Mouse (Mus musculus) neutrophil, adult 65 days (primary cell): Measurements from ENCODE around the gene Pcp4l1. TPM values are rescaled to one million over a fixed set of nuclear protein-coding genes. Genes with fewer than 3 reads are reported as not detected.

ENCODE experiments used
- total RNA-seq: library from RNA; stranded (reverse); gene quantifications from 2 replicates; pipeline ENCODE4 v1.2.4, GENCODE M21; 2023

Gene Pcp4l1
- total RNA-seq, result 0.25 and 0.38 TPM in 2 replicates

GRCm38 (mm10) chr1:171195887-171196397 lies at the start of gene Pcp4l1:
Gene Pcp4l1 (minus strand): TSS chr1:171196268.

GRCm38 (mm10) chr1:171234126-171234525 lies 38.1 kb upstream of the Pcp4l1 start, which contains the start of gene Fcer1g:
Gene Fcer1g (minus strand): TSS chr1:171234365.

GRCm38 (mm10) chr1:171224857-171225256 lies 28.8 kb upstream of the Pcp4l1 start, which contains the start of gene Apoa2:
Gene Apoa2 (plus strand): TSS chr1:171225054.

GRCm38 (mm10) chr1:171222238-171223155 lies 26.4 kb upstream of the Pcp4l1 start, which contains the start of gene Tomm40l:
Gene Tomm40l (minus strand): TSS chr1:171222514.

GRCm38 (mm10) chr1:171213801-171214496 lies 17.9 kb upstream of the Pcp4l1 start, which contains the start of gene Nr1i3:
Gene Nr1i3 (plus strand): TSS chr1:171213970.

GRCm38 (mm10) chr1:171149974-171150760 lies 45.9 kb downstream of the Pcp4l1 start, which contains the start of the genes Sdhc and Mpz:
Gene Sdhc (minus strand): TSS chr1:171150603.
Gene Mpz (plus strand): TSS chr1:171150711.

Other genes with a start within 250 kb of the Pcp4l1 start
- 82.5 and 95.9 TPM in 2 replicates for gene Fcgr2b, start 219.7 kb downstream of the Pcp4l1 start, total RNA-seq
- gene Fcgr4, start 177.3 kb downstream of the Pcp4l1 start, total RNA-seq, result 59.5 and 102 TPM in 2 replicates
- gene Fcgr3, start 131.3 kb downstream of the Pcp4l1 start, total RNA-seq, result 422 and 510 TPM in 2 replicates
- 0.91 TPM in 1 of 2 replicates, not detected in the other for gene Cfap126, start 82.3 kb downstream of the Pcp4l1 start, total RNA-seq
- 70.1 and 76.7 TPM in 2 replicates for gene Sdhc, start 45.7 kb downstream of the Pcp4l1 start, total RNA-seq
- not detected in 2 replicates for gene Mpz, start 45.6 kb downstream of the Pcp4l1 start, total RNA-seq
- gene Nr1i3, start 17.7 kb upstream of the Pcp4l1 start, total RNA-seq, result not detected in 2 replicates
- gene Tomm40l, start 26.2 kb upstream of the Pcp4l1 start, total RNA-seq, result 7.2 and 11.8 TPM in 2 replicates
- gene Apoa2, start 28.8 kb upstream of the Pcp4l1 start, total RNA-seq, result not detected in 2 replicates
- gene Fcer1g, start 38.1 kb upstream of the Pcp4l1 start, total RNA-seq, result 1,184 and 1,203 TPM in 2 replicates
- not detected in 2 replicates for gene Adamts4, start 54.2 kb upstream of the Pcp4l1 start, total RNA-seq
- 68.8 and 134 TPM in 2 replicates for gene Ndufs2, start 55.1 kb upstream of the Pcp4l1 start, total RNA-seq
- gene B4galt3, start 74.1 kb upstream of the Pcp4l1 start, total RNA-seq, result 115 and 168 TPM in 2 replicates
- gene Ppox, start 84.9 kb upstream of the Pcp4l1 start, total RNA-seq, result 64.8 and 86.5 TPM in 2 replicates
- 27.7 and 31.0 TPM in 2 replicates for gene Usp21, start 91.7 kb upstream of the Pcp4l1 start, total RNA-seq
- gene Ufc1, start 98.8 kb upstream of the Pcp4l1 start, total RNA-seq, result 40.6 and 41.8 TPM in 2 replicates
- gene Dedd, start 132.9 kb upstream of the Pcp4l1 start, total RNA-seq, result 17.9 and 25.5 TPM in 2 replicates
- gene Nit1, start 149.4 kb upstream of the Pcp4l1 start, total RNA-seq, result 15.9 and 16.3 TPM in 2 replicates
- 39.2 and 40.6 TPM in 2 replicates for gene Pfdn2, start 149.4 kb upstream of the Pcp4l1 start, total RNA-seq
- not detected in 2 replicates for gene Klhdc9, start 164.5 kb upstream of the Pcp4l1 start, total RNA-seq
- gene Nectin4, start 173.8 kb upstream of the Pcp4l1 start, total RNA-seq, result 1.1 and 1.6 TPM in 2 replicates
- 268 and 358 TPM in 2 replicates for gene Arhgap30, start 192.7 kb upstream of the Pcp4l1 start, total RNA-seq
- gene Usf1, start 215.0 kb upstream of the Pcp4l1 start, total RNA-seq, result 111 and 118 TPM in 2 replicates
- gene Tstd1, start 222.6 kb upstream of the Pcp4l1 start, total RNA-seq, result 1.6 and 2.3 TPM in 2 replicates
- gene F11r, start 241.3 kb upstream of the Pcp4l1 start, total RNA-seq, result 1.2 TPM in 2 replicates